Comparison of ENCODE assay signal across 9 mouse cellular contexts in genomic region chr11:82933186-82933585, GRCm38 (mm10). TPM values are rescaled to one million over a fixed set of nuclear protein-coding genes. Genes with fewer than 3 reads are reported as not detected.
DNase-seq lines count a peak whose midpoint lies in the region; ATAC-seq and TF ChIP-seq lines count a peak whose summit lies in the region.
"Had no signal": no experiment of that assay in that cellular context is flagged by ENCODE, and none has a peak within 500 bp of the region (broad histone marks: within the 10 kb centered on the region; RNA-seq: fewer than 3 reads in every experiment).

No protein-coding gene starts in this region.

- no peak for TF ChIP-seq POLR2A in spleen, adult 2 months (IDR thresholded peaks at IDR 0.05; ENCODE audit: low read depth, low read length)

- H3K4me1 ChIP-seq in heart, embryonic 10.5 days = peaks cover 13% of the 10 kb centered on the region; the same call in 1 of the 2 replicates
- H3K4me1 ChIP-seq in spleen, adult 2 months (ENCODE audit: control insufficient read depth, insufficient read depth, insufficient read length) = peaks cover 7% of the 10 kb centered on the region
- no peaks in the 10 kb centered on the region for H3K4me1 ChIP-seq in liver, embryonic 13.5 days (replicated peaks)

- DNase-seq in heart, embryonic 10.5 days (ENCODE audit: low spot score) = no peak
- no peak for DNase-seq in heart, adult 8-10 months (ENCODE audit: low spot score)
- no peak for DNase-seq in spleen, adult 2 months (ENCODE audit: low read depth in 1 of 2, low spot score in 2 of 2)
- DNase-seq in spleen, adult 12 weeks (ENCODE audit: low spot score) = no peak
- DNase-seq in liver, embryonic 13.5 days = no peak
- DNase-seq in natural killer cell, adult 2 months (ENCODE audit: low spot score in 2 of 2) = no peak
- DNase-seq in cerebellum, adult 11 months = no peak
- no peak for DNase-seq in thymus, postnatal 25 days

- H3K27me3 ChIP-seq in heart, embryonic 10.5 days (ENCODE audit: insufficient read depth, poor library complexity, severe bottlenecking) = peaks cover 61% of the 10 kb centered on the region
- H3K27me3 ChIP-seq in spleen, adult 2 months (ENCODE audit: control insufficient read depth, insufficient read depth, low read length) = peaks cover 26% of the 10 kb centered on the region
- peaks cover 97% of the 10 kb centered on the region for H3K27me3 ChIP-seq in liver, embryonic 13.5 days

- H3K27ac ChIP-seq in heart, embryonic 10.5 days = no peak overlapping the region
- H3K27ac ChIP-seq in spleen, adult 2 months (ENCODE audit: insufficient read depth, low read length) = no peak overlapping the region
- no peak overlapping the region for H3K27ac ChIP-seq in liver, embryonic 13.5 days

- H3K36me3 ChIP-seq in heart, embryonic 10.5 days = peaks cover 82% of the 10 kb centered on the region
- H3K36me3 ChIP-seq in spleen, adult 2 months (ENCODE audit: control insufficient read depth, insufficient read depth, low read length) = no peaks in the 10 kb centered on the region
- no peaks in the 10 kb centered on the region for H3K36me3 ChIP-seq in liver, embryonic 13.5 days

- no peak for ATAC-seq in liver, embryonic 13.5 days (ENCODE audit: low read depth)

- 24% methylated on average over 29 of the region's 29 CpGs for WGBS in heart, embryonic 10.5 days
- 3% methylated on average over 29 of the region's 29 CpGs for WGBS in spleen, adult 2 months
- WGBS in liver, embryonic 13.5 days (ENCODE audit: insufficient replicate concordance) = 3% methylated on average over 28 of the region's 29 CpGs

- TF ChIP-seq CTCF in spleen, adult 2 months (IDR thresholded peaks at IDR 0.05; ENCODE audit: extremely low read depth, insufficient read depth, insufficient read length, insufficient replicate concordance) = no peak

- peak overlapping the region; percentile 66 for H3K4me2 ChIP-seq in liver, embryonic 13.5 days

- no peak overlapping the region for H3K9ac ChIP-seq in liver, embryonic 13.5 days

- H3K9me3 ChIP-seq in heart, embryonic 10.5 days = no peaks in the 10 kb centered on the region
- H3K9me3 ChIP-seq in liver, embryonic 13.5 days (replicated peaks) = no peaks in the 10 kb centered on the region

- peak overlapping the region; percentile 59 for H3K4me3 ChIP-seq in heart, embryonic 10.5 days
- peak overlapping the region; percentile 50 for H3K4me3 ChIP-seq in spleen, adult 2 months (ENCODE audit: extremely low read depth, insufficient read depth, insufficient read length)
- H3K4me3 ChIP-seq in liver, embryonic 13.5 days (replicated peaks) = peak overlapping the region; percentile 49
- H3K4me3 ChIP-seq: myocyte had no signal

RNA-seq across cellular contexts. Expression of gene Slfn5, which starts 18.0 kb away (rescaled TPM):
- polyA plus RNA-seq in heart, embryonic 10.5 days (2016; fragmentation: Nextera tagmentation; extraction: Ambion mirVana) = 0.35 and 0.86 TPM in 2 replicates
- total RNA-seq in heart, adult 8-10 months (2022) = 10 to 100 TPM; 43.9 to 65.9 (median 55.1) TPM
- polyA plus RNA-seq in spleen, adult 2 months (2012; rRNA removed) = 3.1 and 3.4 TPM in 2 replicates
- 0.68 and 1.4 TPM in 2 replicates for polyA plus RNA-seq in liver, embryonic 13.5 days (2015; fragmentation: Nextera tagmentation; extraction: Ambion mirVana)

RNA-seq across cellular contexts. Expression of gene Unc45b, which starts 22.8 kb away (rescaled TPM):
- polyA plus RNA-seq in heart, embryonic 10.5 days (2016; fragmentation: Nextera tagmentation; extraction: Ambion mirVana) = 185 and 294 TPM in 2 replicates
- total RNA-seq in heart, adult 8-10 months (2022) = 100 to 1,000 TPM; 170 to 223 (median 177) TPM
- polyA plus RNA-seq in spleen, adult 2 months (2012; rRNA removed) = 0.31 and 0.82 TPM in 2 replicates
- 0.75 and 1.1 TPM in 2 replicates for polyA plus RNA-seq in liver, embryonic 13.5 days (2015; fragmentation: Nextera tagmentation; extraction: Ambion mirVana)

RNA-seq across cellular contexts. Expression of gene Nle1, which starts 25.0 kb away (rescaled TPM):
- 29.1 and 37.7 TPM in 2 replicates for polyA plus RNA-seq in heart, embryonic 10.5 days (2016; fragmentation: Nextera tagmentation; extraction: Ambion mirVana)
- total RNA-seq in heart, adult 8-10 months (2022) = 10 to 100 TPM in 2 of 4 experiments, 1 to 10 TPM in 2; 7.0 to 13.0 (median 9.7) TPM
- 53.5 and 61.3 TPM in 2 replicates for polyA plus RNA-seq in spleen, adult 2 months (2012; rRNA removed)
- polyA plus RNA-seq in liver, embryonic 13.5 days (2015; fragmentation: Nextera tagmentation; extraction: Ambion mirVana) = 21.3 and 24.3 TPM in 2 replicates

RNA-seq across cellular contexts. Expression of gene Fndc8, which starts 41.3 kb away (rescaled TPM):
- 0.06 and 0.11 TPM in 2 replicates for polyA plus RNA-seq in heart, embryonic 10.5 days (2016; fragmentation: Nextera tagmentation; extraction: Ambion mirVana)
- not detected for total RNA-seq in heart, adult 8-10 months (2022)
- 0.06 and 0.07 TPM in 2 replicates for polyA plus RNA-seq in spleen, adult 2 months (2012; rRNA removed)
- 0.05 and 0.08 TPM in 2 replicates for polyA plus RNA-seq in liver, embryonic 13.5 days (2015; fragmentation: Nextera tagmentation; extraction: Ambion mirVana)

RNA-seq across cellular contexts. Expression of gene Rad51d, which starts 42.8 kb away (rescaled TPM):
- 14.2 and 16.6 TPM in 2 replicates for polyA plus RNA-seq in heart, embryonic 10.5 days (2016; fragmentation: Nextera tagmentation; extraction: Ambion mirVana)
- total RNA-seq in heart, adult 8-10 months (2022) = 10 to 100 TPM in 2 of 4 experiments, 1 to 10 TPM in 2; 7.8 to 10.9 (median 9.9) TPM
- 10.9 and 11.8 TPM in 2 replicates for polyA plus RNA-seq in spleen, adult 2 months (2012; rRNA removed)
- polyA plus RNA-seq in liver, embryonic 13.5 days (2015; fragmentation: Nextera tagmentation; extraction: Ambion mirVana) = 6.8 and 8.0 TPM in 2 replicates

Comparison
In these comparisons a context has a peak if more than half of its experiments do, and no peak if none do; other contexts are left out.
1. RNA of gene Unc45b, which starts 22.8 kb away (polyA plus RNA-seq): 185 to 294 TPM in heart, embryonic 10.5 days; 0.75 to 1.1 TPM in liver, embryonic 13.5 days and 0.31 to 0.82 TPM in spleen, adult 2 months; every median in the first group is over 10 times any median in the second.
2. Peak in every context shown above with its lines, with median percentiles within 50 percentile points of each other: H3K4me3 ChIP-seq.